Mouse (Mus musculus): ENCODE results near the gene Cmpk2. TPM values are rescaled to one million over a fixed set of nuclear protein-coding genes. Genes with fewer than 3 reads are reported as not detected.

The Cmpk2 gene
- polyA plus RNA-seq, 1 experiment from 2014 or later = 10.3 TPM

- peak overlapping the region; percentile 27 for H3K4me2 ChIP-seq (ENCODE audit: low read depth, low read length)
- ATAC-seq (ENCODE audit: low read depth) = 0 out of 2 replicates have a peak, but pooled peaks have one; percentile 18
- H3K27ac ChIP-seq (replicated peaks; ENCODE audit: low read depth, low read length) = no peak overlapping the region
Observed at GRCm38 (mm10) chr12:26488617-26489274, 19.7 kb downstream of the Cmpk2 start.

GRCm38 (mm10) chr12:26489942-26490341, 20.9 kb downstream of the Cmpk2 start:
- H3K4me3 ChIP-seq (ENCODE audit: low read depth, low read length) = no peak overlapping the region
- DNase-seq (ENCODE audit: low spot score) = no peak
- H3K27ac ChIP-seq (replicated peaks; ENCODE audit: low read depth, low read length) = no peak overlapping the region
- no peaks in the 10 kb centered on the region for H3K27me3 ChIP-seq (replicated peaks; ENCODE audit: control insufficient read depth, insufficient read depth, low read length)
- WGBS = 97% methylated on average over 1 of the region's 1 CpGs
- no peaks in the 10 kb centered on the region for H3K9me3 ChIP-seq (ENCODE audit: control insufficient read depth, low read length)
- H3K4me1 ChIP-seq (ENCODE audit: control insufficient read depth, insufficient read depth, low read length) = peaks cover 6% of the 10 kb centered on the region; the same call in 1 of the 2 replicates
- no peaks in the 10 kb centered on the region for H3K36me3 ChIP-seq (ENCODE audit: control insufficient read depth, insufficient read depth, low read length)
- no peak for ATAC-seq (ENCODE audit: low read depth)
- H3K4me2 ChIP-seq (ENCODE audit: low read depth, low read length) = no peak overlapping the region
- H3K9ac ChIP-seq (ENCODE audit: low read depth, low read length) = no peak overlapping the region

More at GRCm38 (mm10) chr12:26488617-26489274, 19.7 kb downstream of the Cmpk2 start:
- no peak for DNase-seq (ENCODE audit: low spot score)
- no peaks in the 10 kb centered on the region for H3K27me3 ChIP-seq (replicated peaks; ENCODE audit: control insufficient read depth, insufficient read depth, low read length)
- no peaks in the 10 kb centered on the region for H3K9me3 ChIP-seq (ENCODE audit: control insufficient read depth, low read length)
- peak overlapping the region; percentile 26; the same call in 1 of the 2 replicates for H3K9ac ChIP-seq (ENCODE audit: low read depth, low read length)
- WGBS = 36% methylated on average over 5 of the region's 5 CpGs
- H3K4me1 ChIP-seq (ENCODE audit: control insufficient read depth, insufficient read depth, low read length) = peaks cover 6% of the 10 kb centered on the region; the same call in 1 of the 2 replicates
- no peak overlapping the region for H3K4me3 ChIP-seq (ENCODE audit: low read depth, low read length)
- no peaks in the 10 kb centered on the region for H3K36me3 ChIP-seq (ENCODE audit: control insufficient read depth, insufficient read depth, low read length)

GRCm38 (mm10) chr12:26501042-26501441, 32.0 kb downstream of the Cmpk2 start:
- H3K27me3 ChIP-seq (replicated peaks; ENCODE audit: control insufficient read depth, insufficient read depth, low read length) = no peaks in the 10 kb centered on the region
- no peak overlapping the region for H3K4me3 ChIP-seq (ENCODE audit: low read depth, low read length)
- peak; percentile 60; the same call in 1 of the 2 replicates for ATAC-seq (ENCODE audit: low read depth)
- no peak overlapping the region for H3K9ac ChIP-seq (ENCODE audit: low read depth, low read length)
- peak; percentile 58 for DNase-seq (ENCODE audit: low spot score)
- H3K9me3 ChIP-seq (ENCODE audit: control insufficient read depth, low read length) = no peaks in the 10 kb centered on the region
- no peaks in the 10 kb centered on the region for H3K4me1 ChIP-seq (ENCODE audit: control insufficient read depth, insufficient read depth, low read length)
- no peaks in the 10 kb centered on the region for H3K36me3 ChIP-seq (ENCODE audit: control insufficient read depth, insufficient read depth, low read length)
- no peak overlapping the region for H3K4me2 ChIP-seq (ENCODE audit: low read depth, low read length)
- 66% methylated on average over 3 of the region's 3 CpGs for WGBS
- H3K27ac ChIP-seq (replicated peaks; ENCODE audit: low read depth, low read length) = no peak overlapping the region

- Histone ChIP-seq H3K36me3 (ENCODE audit: control insufficient read depth, insufficient read depth, low read length) (no peaks in the 10 kb centered on the region), H3K4me3 (ENCODE audit: low read depth, low read length) (no peak overlapping the region), H3K27ac (replicated peaks; ENCODE audit: low read depth, low read length) (no peak overlapping the region), H3K4me2 (ENCODE audit: low read depth, low read length) (no peak overlapping the region), H3K9me3 (ENCODE audit: control insufficient read depth, low read length) (no peaks in the 10 kb centered on the region), H3K4me1 (ENCODE audit: control insufficient read depth, insufficient read depth, low read length) (no peaks in the 10 kb centered on the region), H3K27me3 (replicated peaks; ENCODE audit: control insufficient read depth, insufficient read depth, low read length) (no peaks in the 10 kb centered on the region), H3K9ac (ENCODE audit: low read depth, low read length) (no peak overlapping the region)
- no peak for ATAC-seq (ENCODE audit: low read depth)
- DNase-seq (ENCODE audit: low spot score) = no peak
- WGBS = 93% methylated on average over 4 of the region's 4 CpGs
Observed at GRCm38 (mm10) chr12:26510971-26511370, 42.0 kb downstream of the Cmpk2 start.

GRCm38 (mm10) chr12:26518206-26518605, 49.2 kb downstream of the Cmpk2 start:
- DNase-seq (ENCODE audit: low spot score) (no peak), ATAC-seq (ENCODE audit: low read depth) (no peak)
- H3K4me2 ChIP-seq (ENCODE audit: low read depth, low read length) = no peak overlapping the region
- H3K9ac ChIP-seq (ENCODE audit: low read depth, low read length) = no peak overlapping the region
- 79% methylated on average over 3 of the region's 3 CpGs for WGBS
- H3K36me3 ChIP-seq (ENCODE audit: control insufficient read depth, insufficient read depth, low read length) = no peaks in the 10 kb centered on the region
- H3K4me1 ChIP-seq (ENCODE audit: control insufficient read depth, insufficient read depth, low read length) = no peaks in the 10 kb centered on the region
- no peaks in the 10 kb centered on the region for H3K9me3 ChIP-seq (ENCODE audit: control insufficient read depth, low read length)
- H3K4me3 ChIP-seq (ENCODE audit: low read depth, low read length) = no peak overlapping the region
- H3K27me3 ChIP-seq (replicated peaks; ENCODE audit: control insufficient read depth, insufficient read depth, low read length) = no peaks in the 10 kb centered on the region
- no peak overlapping the region for H3K27ac ChIP-seq (replicated peaks; ENCODE audit: low read depth, low read length)

GRCm38 (mm10) chr12:26524943-26525697, 56.1 kb downstream of the Cmpk2 start:
- H3K4me3 ChIP-seq (ENCODE audit: low read depth, low read length) = no peak overlapping the region
- no peaks in the 10 kb centered on the region for H3K27me3 ChIP-seq (replicated peaks; ENCODE audit: control insufficient read depth, insufficient read depth, low read length)
- no peaks in the 10 kb centered on the region for H3K9me3 ChIP-seq (ENCODE audit: control insufficient read depth, low read length)
- 40% methylated on average over 3 of the region's 3 CpGs for WGBS
- ATAC-seq (ENCODE audit: low read depth) (peak; percentile 91), DNase-seq (ENCODE audit: low spot score) (peak; percentile 90)
- no peak overlapping the region; the same call in none of the 2 replicates for H3K27ac ChIP-seq (replicated peaks; ENCODE audit: low read depth, low read length)
- no peak overlapping the region for H3K9ac ChIP-seq (ENCODE audit: low read depth, low read length)
- no peaks in the 10 kb centered on the region for H3K36me3 ChIP-seq (ENCODE audit: control insufficient read depth, insufficient read depth, low read length)
- H3K4me1 ChIP-seq (ENCODE audit: control insufficient read depth, insufficient read depth, low read length) = 0 out of 2 replicates have a peak, but pooled peaks cover 3% of the 10 kb centered on the region
- no peak overlapping the region for H3K4me2 ChIP-seq (ENCODE audit: low read depth, low read length)

- DNase-seq (ENCODE audit: low spot score) = no peak
- Histone ChIP-seq H3K27ac (replicated peaks; ENCODE audit: low read depth, low read length) (no peak overlapping the region; the same call in 1 of the 2 replicates), H3K27me3 (replicated peaks; ENCODE audit: control insufficient read depth, insufficient read depth, low read length) (no peaks in the 10 kb centered on the region), H3K36me3 (ENCODE audit: control insufficient read depth, insufficient read depth, low read length) (no peaks in the 10 kb centered on the region), H3K9ac (ENCODE audit: low read depth, low read length) (no peak overlapping the region), H3K4me2 (ENCODE audit: low read depth, low read length) (no peak overlapping the region), H3K4me3 (ENCODE audit: low read depth, low read length) (no peak overlapping the region), H3K9me3 (ENCODE audit: control insufficient read depth, low read length) (no peaks in the 10 kb centered on the region), H3K4me1 (ENCODE audit: control insufficient read depth, insufficient read depth, low read length) (0 out of 2 replicates have a peak, but pooled peaks cover 3% of the 10 kb centered on the region)
- ATAC-seq (ENCODE audit: low read depth) = peak; percentile 28; the same call in 1 of the 2 replicates
- WGBS = 34% methylated on average over 5 of the region's 5 CpGs
Observed at GRCm38 (mm10) chr12:26525698-26526026, 56.7 kb downstream of the Cmpk2 start.

All from embryonic facial prominence, embryonic 14.5 days (tissue).